Mouse (Mus musculus) E14TG2a.4 (cell line): Measurements from ENCODE around the gene Axl.
"Not testable (repeated sequence)": the region's sequence is repeated elsewhere in the genome, so short reads cannot be mapped to it uniquely, and the experiment has no call there.

Source experiments
- CTCF ChIP-seq: conservative IDR thresholded peaks from 2 replicates; pipeline ENCODE4 v1.5.1; 2014; ENCODE audit warnings: low read length
- NANOG ChIP-seq: IDR thresholded peaks from 2 replicates; pipeline ENCODE4 v1.6.1; 2014; ENCODE audit warnings: borderline replicate concordance, low read length, mixed read lengths
- POU5F1 ChIP-seq: IDR thresholded peaks from 2 replicates; pipeline ENCODE4 v1.6.1; 2014; ENCODE audit warnings: low read length, borderline replicate concordance

- TF ChIP-seq CTCF, POU5F1, NANOG: not testable (repeated sequence)
Measured at GRCm38 (mm10) chr7:25792966-25793365, 4.5 kb upstream of the Axl start.
